Comparison of ENCODE assay signal across 22 mouse cellular contexts in the genomic region with DNA sequence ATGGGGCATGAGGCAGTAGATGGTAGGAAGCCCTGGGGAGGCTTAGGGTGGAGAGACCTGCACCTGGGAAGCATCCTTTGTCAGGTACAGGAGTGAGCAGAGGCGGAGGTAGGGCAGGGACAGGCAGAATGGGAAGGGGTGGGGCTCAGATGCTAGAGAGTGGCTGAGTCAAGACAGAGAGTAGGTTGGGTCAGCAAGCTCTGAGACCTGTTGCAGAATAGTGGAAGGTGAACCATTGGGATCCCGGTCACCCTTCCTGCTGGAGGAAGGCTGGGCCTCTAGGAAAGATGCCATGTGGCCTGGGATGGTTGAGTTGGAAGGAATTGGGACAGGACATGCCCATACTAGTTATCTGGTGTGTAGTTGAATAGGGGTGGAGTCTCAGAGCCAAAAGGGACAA. TPM values are rescaled to one million over a fixed set of nuclear protein-coding genes. Genes with fewer than 3 reads are reported as not detected.
DNase-seq lines count a peak whose midpoint lies in the region; ATAC-seq and TF ChIP-seq lines count a peak whose summit lies in the region.
"Had no signal": no experiment of that assay in that cellular context is flagged by ENCODE, and none has a peak within 500 bp of the region (broad histone marks: within the 10 kb centered on the region; RNA-seq: fewer than 3 reads in every experiment).

No protein-coding gene starts in this region.

- no peak for TF ChIP-seq POLR2A in ES-Bruce4 (IDR thresholded peaks at IDR 0.05; ENCODE audit: insufficient read depth, low read length)

- DNase-seq in R1 (ENCODE audit: low read depth, low spot score), result peak; percentile 60
- DNase-seq in right cerebral cortex, postnatal 36 days (ENCODE audit: low spot score in 2 of 2), result no peak
- DNase-seq in cerebellum, postnatal 36 days, result no peak
- DNase-seq: adrenal gland, postnatal 25 days; cerebellum, adult 18-20 months; cerebellum, adult 9-11 months; gastrocnemius, postnatal 36 days; heart, adult 18-20 months; heart, postnatal 10 days; heart, postnatal 4 days had no signal

- peak overlapping the region; percentile 82 for H3K27ac ChIP-seq in ES-Bruce4 (ENCODE audit: insufficient read depth, low read length)
- peak overlapping the region; percentile 41; the same call in 1 of the 2 replicates for H3K27ac ChIP-seq in stomach, embryonic 15.5 days
- H3K27ac ChIP-seq in kidney, embryonic 14.5 days (ENCODE audit: low read depth, low read length), result no peak overlapping the region
- H3K27ac ChIP-seq: embryonic facial prominence, embryonic 10.5 days; forebrain, embryonic 15.5 days; heart, embryonic 10.5 days; hindbrain, embryonic 12.5 days had no signal

- TF ChIP-seq CTCF in E14TG2a.4 (conservative IDR thresholded peaks at IDR 0.05; ENCODE audit: low read length) (no peak), ES-Bruce4 (IDR thresholded peaks at IDR 0.05; ENCODE audit: low read depth, low read length) (no peak)

- no peaks in the 10 kb centered on the region for H3K27me3 ChIP-seq in E14TG2a.4 (ENCODE audit: insufficient read depth, low read length)
- H3K27me3 ChIP-seq in ES-Bruce4 (ENCODE audit: control insufficient read depth, insufficient read depth, low read length, poor library complexity, severe bottlenecking), result no peaks in the 10 kb centered on the region
- H3K27me3 ChIP-seq in stomach, embryonic 15.5 days (replicated peaks), result no peaks in the 10 kb centered on the region
- H3K27me3 ChIP-seq in kidney, embryonic 14.5 days (ENCODE audit: control insufficient read depth, insufficient read depth, low read length), result no peaks in the 10 kb centered on the region
- H3K27me3 ChIP-seq: forebrain, embryonic 15.5 days; hindbrain, embryonic 12.5 days had no signal

- H3K4me3 ChIP-seq in E14TG2a.4 (replicated peaks; ENCODE audit: low read length) (peak overlapping the region; percentile 53), ES-Bruce4 (ENCODE audit: low read depth, low read length) (no peak overlapping the region)
- H3K4me3 ChIP-seq in stomach, embryonic 15.5 days (replicated peaks), result no peak overlapping the region
- no peak overlapping the region for H3K4me3 ChIP-seq in kidney, embryonic 14.5 days (ENCODE audit: low read length)
- H3K4me3 ChIP-seq: embryonic facial prominence, embryonic 10.5 days; forebrain, embryonic 15.5 days; heart, embryonic 10.5 days; hindbrain, embryonic 12.5 days had no signal

- H3K4me2 ChIP-seq in stomach, embryonic 15.5 days, result no peak overlapping the region
- H3K4me2 ChIP-seq in kidney, embryonic 14.5 days (replicated peaks; ENCODE audit: low read depth, low read length), result no peak overlapping the region
- H3K4me2 ChIP-seq: forebrain, embryonic 15.5 days; hindbrain, embryonic 12.5 days had no signal

- no peak for ATAC-seq in stomach, embryonic 15.5 days (ENCODE audit: insufficient read depth, low FRiP score, low read depth)
- ATAC-seq in kidney, embryonic 14.5 days (ENCODE audit: low FRiP score, low TSS enrichment), result no peak
- ATAC-seq: activated CD4-positive, CD25-positive, alpha-beta regulatory T cell, adult 4 months; forebrain, embryonic 15.5 days; hindbrain, embryonic 16.5 days; inflammation-experienced regulatory T-cells, adult 6 months had no signal

- 0 out of 2 replicates have a peak, but pooled peaks have one; percentile 38 for TF ChIP-seq EP300 in ES-Bruce4 (IDR thresholded peaks at IDR 0.05; ENCODE audit: insufficient read depth, low read depth, low read length)

- H3K36me3 ChIP-seq in E14TG2a.4 (ENCODE audit: insufficient read depth, low read length) (peaks cover 65% of the 10 kb centered on the region), ES-Bruce4 (ENCODE audit: control insufficient read depth, insufficient read depth, low read length, poor library complexity, severe bottlenecking) (no peaks in the 10 kb centered on the region)
- H3K36me3 ChIP-seq in stomach, embryonic 15.5 days, result peaks cover 11% of the 10 kb centered on the region; the same call in 1 of the 2 replicates
- H3K36me3 ChIP-seq in kidney, embryonic 14.5 days (ENCODE audit: control insufficient read depth, insufficient read depth, low read length), result peaks cover 19% of the 10 kb centered on the region; the same call in 1 of the 2 replicates

- H3K4me1 ChIP-seq in E14TG2a.4 (replicated peaks; ENCODE audit: low read depth, low read length), result peaks cover 96% of the 10 kb centered on the region
- H3K4me1 ChIP-seq in ES-Bruce4 (ENCODE audit: control insufficient read depth, insufficient read depth, low read length), result peaks cover 17% of the 10 kb centered on the region
- peaks cover 31% of the 10 kb centered on the region for H3K4me1 ChIP-seq in stomach, embryonic 15.5 days
- no peaks in the 10 kb centered on the region for H3K4me1 ChIP-seq in kidney, embryonic 14.5 days (ENCODE audit: control insufficient read depth, insufficient read depth, low read length)
- H3K4me1 ChIP-seq: forebrain, embryonic 15.5 days had no signal

- H3K9ac ChIP-seq in ES-Bruce4 (ENCODE audit: low read depth, poor library complexity, severe bottlenecking), result no peak overlapping the region
- H3K9ac ChIP-seq in stomach, embryonic 15.5 days, result no peak overlapping the region
- no peak overlapping the region for H3K9ac ChIP-seq in kidney, embryonic 14.5 days (ENCODE audit: low read depth, low read length)
- H3K9ac ChIP-seq: forebrain, embryonic 15.5 days; hindbrain, embryonic 12.5 days had no signal

- H3K9me3 ChIP-seq in E14TG2a.4 (ENCODE audit: low read length) (no peaks in the 10 kb centered on the region), ES-Bruce4 (replicated peaks; ENCODE audit: control insufficient read depth, insufficient read depth, low read length, poor library complexity, severe bottlenecking) (no peaks in the 10 kb centered on the region)
- H3K9me3 ChIP-seq in stomach, embryonic 15.5 days, result no peaks in the 10 kb centered on the region
- no peaks in the 10 kb centered on the region for H3K9me3 ChIP-seq in kidney, embryonic 14.5 days (ENCODE audit: control insufficient read depth, low read length)
- H3K9me3 ChIP-seq: embryonic facial prominence, embryonic 10.5 days; forebrain, embryonic 15.5 days; heart, embryonic 10.5 days; hindbrain, embryonic 12.5 days had no signal

- 77% methylated on average over 2 of the region's 2 CpGs for WGBS in stomach, embryonic 15.5 days
- 97% methylated on average over 2 of the region's 2 CpGs for WGBS in kidney, embryonic 14.5 days

RNA-seq across cellular contexts. Expression of gene Manbal, which starts 24.9 kb away (rescaled TPM):
- 37.8 and 38.1 TPM in 2 replicates for polyA plus RNA-seq in ES-Bruce4 (2011; ENCODE audit: insufficient read depth, insufficient read length, low read depth, missing spikeins)
- polyA plus RNA-seq in stomach, embryonic 15.5 days (2015; fragmentation: Nextera tagmentation; extraction: Ambion mirVana), result 68.3 and 78.5 TPM in 2 replicates
- polyA plus RNA-seq in kidney, embryonic 14.5 days (2014; fragmentation: Nextera tagmentation; extraction: Ambion mirVana), result 38.2 and 62.2 TPM in 2 replicates

RNA-seq across cellular contexts. Expression of gene Src, which starts 25.9 kb away (rescaled TPM):
- polyA plus RNA-seq in ES-Bruce4 (2011; ENCODE audit: insufficient read depth, insufficient read length, low read depth, missing spikeins), result 53.4 and 54.7 TPM in 2 replicates
- polyA plus RNA-seq in stomach, embryonic 15.5 days (2015; fragmentation: Nextera tagmentation; extraction: Ambion mirVana), result 18.2 and 18.4 TPM in 2 replicates
- 13.5 and 17.5 TPM in 2 replicates for polyA plus RNA-seq in kidney, embryonic 14.5 days (2014; fragmentation: Nextera tagmentation; extraction: Ambion mirVana)

RNA-seq across cellular contexts. Expression of gene Ghrh, which starts 45.0 kb away (rescaled TPM):
- polyA plus RNA-seq in ES-Bruce4 (2011; ENCODE audit: insufficient read depth, insufficient read length, low read depth, missing spikeins), result not detected in 2 replicates
- 0.49 TPM in 1 of 2 replicates, not detected in the other for polyA plus RNA-seq in stomach, embryonic 15.5 days (2015; fragmentation: Nextera tagmentation; extraction: Ambion mirVana)
- not detected in 2 replicates for polyA plus RNA-seq in kidney, embryonic 14.5 days (2014; fragmentation: Nextera tagmentation; extraction: Ambion mirVana)
- polyA plus RNA-seq: activated CD4-positive, CD25-positive, alpha-beta regulatory T cell, adult 4 months; heart, embryonic 10.5 days; heart, embryonic 14.5 days; inflammation-experienced regulatory T-cells, adult 6 months had no signal
